26 mouse cellular contexts compared by ENCODE assay signal in the genomic region with DNA sequence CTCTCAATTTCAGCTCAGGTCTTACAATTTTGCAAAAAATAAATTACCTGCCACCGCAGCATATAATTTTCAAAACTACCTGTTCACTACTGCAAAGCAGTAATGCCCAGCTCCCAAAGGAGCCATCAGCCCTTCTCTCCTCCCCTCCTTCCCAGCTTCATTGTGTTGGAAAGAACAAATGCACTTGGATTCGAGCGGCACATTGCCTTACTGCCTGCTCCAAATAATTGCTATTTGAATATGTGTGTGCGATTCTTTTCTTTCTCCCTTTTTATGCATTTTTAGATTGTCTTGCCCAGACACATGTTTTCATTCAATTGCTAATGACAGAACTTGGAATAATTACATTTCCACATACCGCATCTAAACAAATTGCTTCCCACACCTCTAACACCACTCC.
"Had no signal": no experiment of that assay in that cellular context is flagged by ENCODE, and none has a peak within 500 bp of the region (broad histone marks: within the 10 kb centered on the region; RNA-seq: fewer than 3 reads in every experiment).

No protein-coding gene starts in this region.

- ATAC-seq: inflammation-experienced regulatory T-cells, adult 6 months; intestine, embryonic 15.5 days; intestine, postnatal 0 days had no signal

- DNase-seq: gastrocnemius, postnatal 14 days; gastrocnemius, postnatal 36 days; heart, adult 11 months; heart, postnatal 10 days; heart, postnatal 4 days; kidney, adult 18-20 months; kidney, adult 8-10 months; kidney, postnatal 10 days; kidney, postnatal 25 days; kidney, postnatal 4 days; liver; liver, embryonic 13.5 days had no signal

- H3K4me1 ChIP-seq: heart, embryonic 10.5 days; heart, embryonic 12.5 days; hindbrain, embryonic 10.5 days; hindbrain, embryonic 12.5 days; hindbrain, embryonic 15.5 days; intestine, embryonic 15.5 days; limb, embryonic 10.5 days; limb, embryonic 12.5 days; liver, embryonic 13.5 days; liver, embryonic 15.5 days had no signal

- H3K4me3 ChIP-seq: heart, embryonic 10.5 days; heart, embryonic 12.5 days; hindbrain, embryonic 10.5 days; hindbrain, embryonic 12.5 days; hindbrain, embryonic 15.5 days; intestine, embryonic 15.5 days; layer of hippocampus, adult 2 months; left cerebral cortex, adult 2 months; limb, embryonic 10.5 days; limb, embryonic 12.5 days; liver, embryonic 13.5 days; liver, embryonic 15.5 days had no signal

- H3K36me3 ChIP-seq: heart, embryonic 10.5 days; heart, embryonic 12.5 days; hindbrain, embryonic 10.5 days; hindbrain, embryonic 12.5 days; hindbrain, embryonic 15.5 days; intestine, embryonic 15.5 days; limb, embryonic 10.5 days; limb, embryonic 12.5 days; liver, embryonic 13.5 days; liver, embryonic 15.5 days had no signal

- H3K4me2 ChIP-seq: heart, embryonic 12.5 days; hindbrain, embryonic 12.5 days; hindbrain, embryonic 15.5 days; intestine, embryonic 15.5 days; limb, embryonic 12.5 days; liver, embryonic 11.5 days; liver, embryonic 13.5 days; liver, embryonic 15.5 days had no signal

- H3K9ac ChIP-seq: heart, embryonic 12.5 days; hindbrain, embryonic 12.5 days; hindbrain, embryonic 15.5 days; intestine, embryonic 15.5 days; limb, embryonic 12.5 days; liver, embryonic 13.5 days; liver, embryonic 15.5 days had no signal

- H3K9me3 ChIP-seq: heart, embryonic 10.5 days; heart, embryonic 12.5 days; hindbrain, embryonic 10.5 days; hindbrain, embryonic 12.5 days; hindbrain, embryonic 15.5 days; intestine, embryonic 15.5 days; limb, embryonic 10.5 days; limb, embryonic 12.5 days; liver, embryonic 13.5 days; liver, embryonic 15.5 days had no signal

- H3K27me3 ChIP-seq: heart, embryonic 12.5 days; hindbrain, embryonic 12.5 days; hindbrain, embryonic 15.5 days; intestine, embryonic 15.5 days; limb, embryonic 12.5 days; liver, embryonic 13.5 days; liver, embryonic 15.5 days had no signal

- H3K27ac ChIP-seq: heart, embryonic 10.5 days; hindbrain, embryonic 10.5 days; hindbrain, embryonic 12.5 days; hindbrain, embryonic 15.5 days; intestine, embryonic 15.5 days; layer of hippocampus, adult 2 months; left cerebral cortex, adult 2 months; limb, embryonic 10.5 days; limb, embryonic 12.5 days; liver, embryonic 13.5 days; liver, embryonic 15.5 days had no signal
